Mouse (Mus musculus) adrenal gland, adult 10 weeks (tissue): Measurements from ENCODE around the gene Trim52. TPM values are rescaled to one million over a fixed set of nuclear protein-coding genes. Genes with fewer than 3 reads are reported as not detected.

Experiments used
- polyA plus RNA-seq: library from polyadenylated mRNA; stranded (reverse); fragments of 350-450 nt; fragmentation: Illumina TruSeq; extraction: RNeasy Lipid Tissue Mini Kit (QIAGEN cat#74804); gene quantifications from one replicate; pipeline ENCODE4 v1.2.3, GENCODE M21; 2014; ENCODE audit warnings: low read depth, low replicate concordance

Gene Trim52
- polyA plus RNA-seq = not detected

GRCm38 (mm10) chr14:106105980-106106379 is at the start of gene Trim52:
Gene Trim52, plus strand, starts transcription at chr14:106106198.

Other genes with a start within 250 kb of the Trim52 start
- gene Spry2, start 209.4 kb upstream of the Trim52 start, polyA plus RNA-seq = 29.4 TPM